Mouse (Mus musculus): ENCODE measurements around the gene Pxk. TPM values are rescaled to one million over a fixed set of nuclear protein-coding genes. Genes with fewer than 3 reads are reported as not detected.

Gene Pxk
- total and polyA plus RNA-seq, 2 experiments from 2014 or later: 36.0 to 45.1 TPM

DNA sequence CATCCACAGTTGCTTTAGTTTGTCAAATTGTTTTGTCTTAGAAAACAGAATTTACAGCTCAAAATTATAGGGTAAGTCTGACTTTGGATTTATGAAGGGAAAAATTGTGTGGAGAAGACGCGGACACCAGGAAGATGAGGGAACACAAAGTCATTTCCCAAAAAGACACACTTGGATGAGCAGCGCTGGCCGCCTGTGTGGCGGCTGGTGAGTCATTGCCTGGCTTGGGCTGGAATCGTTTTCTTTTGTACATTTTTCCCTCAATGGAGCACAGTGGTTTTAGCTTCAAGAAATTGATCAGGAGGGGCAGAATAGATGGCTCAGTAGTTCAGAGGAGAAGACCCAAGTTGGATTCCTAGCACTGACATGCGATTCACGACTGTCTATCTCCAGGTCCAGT is 3.9 kb downstream of the Pxk start:
- Histone ChIP-seq H3K36me3 (ENCODE audit: insufficient read depth) (no peaks in the 10 kb centered on the region), H3K9ac (no peak overlapping the region), H3K27ac (ENCODE audit: low read depth, low read length) (no peak overlapping the region), H3K27me3 (ENCODE audit: insufficient read depth, low read length) (no peaks in the 10 kb centered on the region), H3K4me2 (ENCODE audit: low read depth) (no peak overlapping the region), H3K4me1 (ENCODE audit: insufficient read depth) (peaks cover 9% of the 10 kb centered on the region; the same call in 1 of the 2 replicates), H3K4me3 (ENCODE audit: low read depth, low read length) (no peak overlapping the region), H3K9me3 (ENCODE audit: low read length) (no peaks in the 10 kb centered on the region)
- ATAC-seq (no peak), DNase-seq (no peak)
- TF ChIP-seq CTCF (IDR thresholded peaks at IDR 0.05; ENCODE audit: low read depth): no peak
- WGBS: 80% methylated on average over 8 of the region's 8 CpGs

DNA sequence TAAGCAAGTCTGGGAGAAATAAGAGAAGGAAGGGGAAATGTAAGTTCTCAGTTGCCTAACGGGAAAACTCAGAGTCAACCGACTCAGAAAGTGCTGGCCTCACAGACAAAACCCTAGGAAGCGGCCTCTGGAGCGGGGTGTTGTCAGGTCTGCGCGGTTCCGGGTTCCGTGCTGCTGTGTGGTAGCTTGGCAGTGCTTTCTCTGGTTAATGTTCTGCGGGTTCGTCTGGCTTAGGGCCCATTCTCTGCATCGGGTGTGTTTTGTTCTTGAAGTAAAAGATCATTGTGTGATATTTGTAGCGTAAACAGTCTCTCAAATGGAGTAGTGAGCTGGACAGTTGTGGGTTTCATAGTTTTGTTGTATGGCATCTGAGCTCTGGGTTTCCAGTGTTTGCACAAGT is 4.7 kb downstream of the Pxk start:
- Histone ChIP-seq H3K36me3 (ENCODE audit: insufficient read depth) (no peaks in the 10 kb centered on the region), H3K27me3 (ENCODE audit: insufficient read depth, low read length) (no peaks in the 10 kb centered on the region), H3K4me1 (ENCODE audit: insufficient read depth) (peaks cover 9% of the 10 kb centered on the region; the same call in 1 of the 2 replicates), H3K4me2 (ENCODE audit: low read depth) (no peak overlapping the region), H3K9me3 (ENCODE audit: low read length) (no peaks in the 10 kb centered on the region), H3K9ac (no peak overlapping the region), H3K4me3 (ENCODE audit: low read depth, low read length) (no peak overlapping the region), H3K27ac (ENCODE audit: low read depth, low read length) (no peak overlapping the region)
- no peak for ATAC-seq
- TF ChIP-seq CTCF (IDR thresholded peaks at IDR 0.05; ENCODE audit: low read depth): no peak
- 58% methylated on average over 12 of the region's 12 CpGs for WGBS
- DNase-seq: no peak

- 85% methylated on average over 4 of the region's 4 CpGs for WGBS
- Histone ChIP-seq H3K9ac (no peak overlapping the region), H3K27ac (ENCODE audit: low read depth, low read length) (no peak overlapping the region), H3K4me1 (ENCODE audit: insufficient read depth) (no peaks in the 10 kb centered on the region), H3K27me3 (ENCODE audit: insufficient read depth, low read length) (no peaks in the 10 kb centered on the region), H3K9me3 (ENCODE audit: low read length) (no peaks in the 10 kb centered on the region), H3K4me2 (ENCODE audit: low read depth) (no peak overlapping the region), H3K4me3 (ENCODE audit: low read depth, low read length) (no peak overlapping the region), H3K36me3 (ENCODE audit: insufficient read depth) (no peaks in the 10 kb centered on the region)
- no peak for TF ChIP-seq CTCF (IDR thresholded peaks at IDR 0.05; ENCODE audit: low read depth)
- ATAC-seq (no peak), DNase-seq (no peak)
These were observed 10.0 kb downstream of the Pxk start for GRCm38 (mm10) chr14:8108047-8108446.

DNA sequence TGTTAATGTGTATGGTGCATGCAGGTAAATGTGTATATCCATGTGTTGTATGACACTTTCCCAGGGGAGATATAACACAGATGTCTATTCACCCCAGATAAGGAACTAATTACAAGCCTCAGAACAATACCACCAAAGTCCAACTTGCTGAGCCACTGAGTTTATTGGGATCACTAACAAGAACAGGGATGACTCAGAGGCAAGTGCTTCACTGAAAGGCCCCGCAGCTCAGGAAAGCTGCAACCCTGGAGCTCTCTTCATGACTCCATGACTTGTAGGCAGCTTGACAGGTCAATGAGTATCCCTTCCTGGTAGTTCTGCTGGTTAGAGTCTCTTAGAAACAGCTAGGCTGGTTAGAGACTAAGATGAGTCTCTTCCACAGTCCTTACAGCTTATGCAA is 11.0 kb downstream of the Pxk start:
- no peak for TF ChIP-seq CTCF (IDR thresholded peaks at IDR 0.05; ENCODE audit: low read depth)
- no peak overlapping the region for H3K4me3 ChIP-seq (ENCODE audit: low read depth, low read length)
- H3K9ac ChIP-seq: no peak overlapping the region
- ATAC-seq (no peak), DNase-seq (no peak)
- no peak overlapping the region for H3K27ac ChIP-seq (ENCODE audit: low read depth, low read length)
- no peak overlapping the region for H3K4me2 ChIP-seq (ENCODE audit: low read depth)
- no peaks in the 10 kb centered on the region for H3K4me1 ChIP-seq (ENCODE audit: insufficient read depth)
- no peaks in the 10 kb centered on the region for H3K27me3 ChIP-seq (ENCODE audit: insufficient read depth, low read length)
- WGBS: 88% methylated on average over 1 of the region's 1 CpGs
- H3K9me3 ChIP-seq (ENCODE audit: low read length): no peaks in the 10 kb centered on the region
- H3K36me3 ChIP-seq (ENCODE audit: insufficient read depth): no peaks in the 10 kb centered on the region

- no peaks in the 10 kb centered on the region for H3K4me1 ChIP-seq (ENCODE audit: insufficient read depth)
- ATAC-seq (no peak), DNase-seq (no peak)
- 94% methylated on average over 6 of the region's 6 CpGs for WGBS
- H3K27me3 ChIP-seq (ENCODE audit: insufficient read depth, low read length): no peaks in the 10 kb centered on the region
- H3K9me3 ChIP-seq (ENCODE audit: low read length): no peaks in the 10 kb centered on the region
- no peak overlapping the region for H3K4me2 ChIP-seq (ENCODE audit: low read depth)
- H3K4me3 ChIP-seq (ENCODE audit: low read depth, low read length): no peak overlapping the region
- TF ChIP-seq CTCF (IDR thresholded peaks at IDR 0.05; ENCODE audit: low read depth): no peak
- no peak overlapping the region for H3K27ac ChIP-seq (ENCODE audit: low read depth, low read length)
- no peak overlapping the region for H3K9ac ChIP-seq
- H3K36me3 ChIP-seq (ENCODE audit: insufficient read depth): no peaks in the 10 kb centered on the region
These were observed 13.5 kb downstream of the Pxk start for GRCm38 (mm10) chr14:8111545-8111944.

DNA sequence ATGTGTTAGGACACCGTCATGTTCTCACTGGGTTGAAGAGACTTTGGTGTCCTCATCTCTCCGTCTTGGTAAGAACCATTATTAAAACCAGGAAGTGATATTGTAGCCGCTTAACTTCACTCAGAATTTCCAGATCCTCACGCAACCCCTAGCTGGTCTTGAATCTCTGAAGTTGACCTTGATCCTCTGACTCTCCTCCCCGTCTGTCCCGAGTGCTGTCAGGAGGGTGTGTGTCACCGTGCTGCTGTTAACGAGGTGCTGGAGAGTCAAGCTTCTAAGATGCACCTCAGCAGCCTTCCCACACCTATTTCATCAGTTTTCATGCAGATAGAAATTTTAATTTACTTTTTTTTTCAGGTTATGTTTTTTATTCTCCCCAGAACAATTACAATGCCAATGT is 14.0 kb downstream of the Pxk start:
- DNase-seq (no peak), ATAC-seq (no peak)
- Histone ChIP-seq H3K9ac (no peak overlapping the region), H3K4me1 (ENCODE audit: insufficient read depth) (no peaks in the 10 kb centered on the region), H3K36me3 (ENCODE audit: insufficient read depth) (no peaks in the 10 kb centered on the region), H3K27me3 (ENCODE audit: insufficient read depth, low read length) (no peaks in the 10 kb centered on the region), H3K4me2 (ENCODE audit: low read depth) (no peak overlapping the region), H3K27ac (ENCODE audit: low read depth, low read length) (no peak overlapping the region), H3K4me3 (ENCODE audit: low read depth, low read length) (no peak overlapping the region), H3K9me3 (ENCODE audit: low read length) (no peaks in the 10 kb centered on the region)
- 84% methylated on average over 8 of the region's 8 CpGs for WGBS
- TF ChIP-seq CTCF (IDR thresholded peaks at IDR 0.05; ENCODE audit: low read depth): no peak

DNA sequence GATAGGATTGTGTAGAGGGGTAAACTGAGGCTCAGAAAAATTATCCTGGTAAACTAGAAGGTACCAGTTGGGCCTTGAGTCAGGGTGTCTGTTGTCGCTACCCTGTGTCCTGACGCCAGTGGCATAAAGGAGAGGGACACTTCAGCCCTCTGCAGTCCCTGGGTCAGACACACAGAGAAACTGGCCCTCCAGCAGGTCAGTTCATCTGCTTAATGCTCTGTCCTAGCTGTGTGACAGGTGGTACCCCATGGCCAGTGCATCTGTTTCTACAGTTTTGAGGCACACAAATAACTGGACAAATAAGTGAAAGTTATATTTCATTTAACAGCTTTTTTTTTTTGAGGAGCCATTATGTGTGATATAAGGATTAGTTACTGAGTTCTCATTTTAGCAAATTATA is 15.6 kb downstream of the Pxk start:
- Histone ChIP-seq H3K27ac (ENCODE audit: low read depth, low read length) (no peak overlapping the region), H3K9me3 (ENCODE audit: low read length) (no peaks in the 10 kb centered on the region), H3K4me3 (ENCODE audit: low read depth, low read length) (no peak overlapping the region), H3K4me2 (ENCODE audit: low read depth) (no peak overlapping the region), H3K27me3 (ENCODE audit: insufficient read depth, low read length) (no peaks in the 10 kb centered on the region), H3K36me3 (ENCODE audit: insufficient read depth) (no peaks in the 10 kb centered on the region), H3K4me1 (ENCODE audit: insufficient read depth) (no peaks in the 10 kb centered on the region), H3K9ac (no peak overlapping the region)
- TF ChIP-seq CTCF (IDR thresholded peaks at IDR 0.05; ENCODE audit: low read depth): no peak
- no peak for ATAC-seq
- 93% methylated on average over 2 of the region's 2 CpGs for WGBS
- no peak for DNase-seq

DNA sequence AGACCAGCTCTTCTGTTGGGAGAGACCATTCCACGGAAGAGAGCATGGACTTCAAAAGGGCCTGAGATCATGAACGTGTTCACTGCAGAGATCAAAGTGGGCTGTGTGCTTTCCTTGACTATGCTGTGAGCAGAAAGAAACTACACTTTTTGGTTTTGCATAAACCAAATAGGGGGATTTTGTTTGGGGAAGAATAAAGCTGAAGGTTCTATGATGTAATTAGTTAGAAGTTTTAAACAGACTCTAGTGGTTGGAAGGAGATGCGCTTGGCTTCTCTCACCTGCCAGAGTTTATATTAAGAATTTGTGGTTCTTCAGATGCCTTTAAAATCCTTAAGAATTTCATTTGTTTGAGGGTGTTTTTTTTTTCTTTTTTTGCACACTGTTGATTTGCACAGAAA is 16.3 kb downstream of the Pxk start:
- 73% methylated on average over 3 of the region's 3 CpGs for WGBS
- DNase-seq (no peak), ATAC-seq (no peak)
- no peak overlapping the region for H3K4me2 ChIP-seq (ENCODE audit: low read depth)
- no peak overlapping the region for H3K4me3 ChIP-seq (ENCODE audit: low read depth, low read length)
- H3K4me1 ChIP-seq (ENCODE audit: insufficient read depth): no peaks in the 10 kb centered on the region
- TF ChIP-seq CTCF (IDR thresholded peaks at IDR 0.05; ENCODE audit: low read depth): no peak
- no peaks in the 10 kb centered on the region for H3K36me3 ChIP-seq (ENCODE audit: insufficient read depth)
- no peak overlapping the region for H3K9ac ChIP-seq
- no peaks in the 10 kb centered on the region for H3K27me3 ChIP-seq (ENCODE audit: insufficient read depth, low read length)
- H3K9me3 ChIP-seq (ENCODE audit: low read length): no peaks in the 10 kb centered on the region
- no peak overlapping the region for H3K27ac ChIP-seq (ENCODE audit: low read depth, low read length)

Data from forebrain, postnatal 0 days (tissue).